Mouse (Mus musculus) midbrain, embryonic 13.5 days (tissue): ENCODE results near the gene Pgbd5. TPM values are rescaled to one million over a fixed set of nuclear protein-coding genes. Genes with fewer than 3 reads are reported as not detected.
A peak's percentile ranks its signal among the peaks of the same experiment; 100 is the strongest.
"Not testable (repeated sequence)": the region's sequence is repeated elsewhere in the genome, so short reads cannot be mapped to it uniquely, and the experiment has no call there.

Source experiments
- ATAC-seq: fragments of 200-750 bp; cut with Nextera tagmentation; 2 replicates; pipeline ENCODE4 v1.8.0; 2017; ENCODE audit warnings: mild to moderate bottlenecking, moderate TSS enrichment, moderate library complexity
- H3K27ac ChIP-seq: fragments of 300-500 bp; sonication (generic); 2 replicates; pipeline ENCODE4 v1.5.1; 2015; ENCODE audit warnings: inconsistent platforms, mild to moderate bottlenecking, moderate library complexity
- H3K27me3 ChIP-seq: fragments of 300-500 bp; sonication (generic); 2 replicates; pipeline ENCODE4 v1.6.1; 2015; ENCODE audit warnings: mild to moderate bottlenecking, inconsistent platforms
- H3K36me3 ChIP-seq: fragments of 300-500 bp; sonication (generic); 2 replicates; pipeline ENCODE4 v1.6.1; 2015; ENCODE audit warnings: mild to moderate bottlenecking, inconsistent platforms
- H3K4me1 ChIP-seq: fragments of 300-500 bp; sonication (generic); replicated peaks from 2 replicates; pipeline ENCODE4 v1.6.1; 2015; ENCODE audit warnings: inconsistent platforms
- H3K4me2 ChIP-seq: fragments of 300-500 bp; sonication (generic); replicated peaks from 2 replicates; pipeline ENCODE4 v1.6.1; 2015; ENCODE audit warnings: moderate library complexity, mild to moderate bottlenecking, inconsistent platforms
- H3K4me3 ChIP-seq: fragments of 300-500 bp; sonication (generic); replicated peaks from 2 replicates; pipeline ENCODE4 v1.5.1; 2015; ENCODE audit warnings: mild to moderate bottlenecking, inconsistent platforms
- H3K9ac ChIP-seq: fragments of 300-500 bp; sonication (generic); replicated peaks from 2 replicates; pipeline ENCODE4 v1.6.1; 2015; ENCODE audit warnings: mild to moderate bottlenecking, inconsistent platforms
- H3K9me3 ChIP-seq: fragments of 300-500 bp; sonication (generic); 2 replicates; pipeline ENCODE4 v1.6.1; 2016; ENCODE audit warnings: mild to moderate bottlenecking, inconsistent platforms
- WGBS: fragments of 180-500 bp; shearing (Covaris S2); methylation state at CpG from one replicate; pipeline ENCODE4 v1.1.7; 2015; 5-methylcytosine and 5-hydroxymethylcytosine counted together
- polyA plus RNA-seq: library from polyadenylated mRNA; unstranded; fragments of >200 nt; fragmentation: Nextera tagmentation; extraction: Ambion mirVana; gene quantifications from 2 replicates; pipeline ENCODE4 v1.2.1, GENCODE M21; 2015

Gene Pgbd5
- polyA plus RNA-seq, 1 experiment from 2014 or later: 7.6 TPM

DNA sequence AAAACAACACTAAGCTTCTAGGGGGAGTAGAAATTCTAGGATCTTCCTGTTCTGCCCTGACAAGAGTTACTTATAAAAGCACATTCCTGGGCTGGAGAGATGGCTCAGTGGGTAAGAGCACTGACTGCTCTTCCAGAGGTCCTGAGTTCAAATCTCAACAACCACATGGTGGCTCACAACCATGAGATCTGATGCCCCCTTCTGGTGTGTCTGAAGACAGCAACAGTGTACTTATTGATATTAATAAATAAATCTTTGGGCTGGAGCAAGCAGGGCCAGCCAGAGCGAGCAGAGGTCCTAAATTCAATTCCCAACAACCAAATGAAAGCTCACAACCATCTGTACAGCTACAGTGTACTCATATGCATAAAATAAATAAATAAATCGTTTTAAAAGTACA is 10.7 kb downstream of the Pgbd5 start:
- not testable (repeated sequence) for H3K4me3 ChIP-seq, H3K36me3 ChIP-seq, H3K27ac ChIP-seq, ATAC-seq, H3K9ac ChIP-seq, H3K4me2 ChIP-seq, H3K9me3 ChIP-seq
- peaks cover 15% of the 10 kb centered on the region for H3K27me3 ChIP-seq
- H3K4me1 ChIP-seq: peaks cover 51% of the 10 kb centered on the region
- 71% methylated on average over 2 of the region's 2 CpGs for WGBS

GRCm38 (mm10) chr8:124421413-124421812 is 18.0 kb downstream of the Pgbd5 start:
- H3K27me3 ChIP-seq: no peaks in the 10 kb centered on the region
- no peak overlapping the region for H3K9ac ChIP-seq
- H3K4me1 ChIP-seq: peaks cover 9% of the 10 kb centered on the region
- H3K9me3 ChIP-seq: no peaks in the 10 kb centered on the region
- H3K4me2 ChIP-seq: no peak overlapping the region
- H3K27ac ChIP-seq: no peak overlapping the region
- H3K4me3 ChIP-seq: no peak overlapping the region
- ATAC-seq: no peak
- WGBS: 74% methylated on average over 8 of the region's 8 CpGs
- H3K36me3 ChIP-seq: no peaks in the 10 kb centered on the region

- Histone ChIP-seq H3K9ac (no peak overlapping the region), H3K4me1 (no peaks in the 10 kb centered on the region; the same call in 1 of the 2 replicates), H3K36me3 (no peaks in the 10 kb centered on the region), H3K9me3 (no peaks in the 10 kb centered on the region), H3K4me3 (no peak overlapping the region), H3K27ac (no peak overlapping the region), H3K27me3 (no peaks in the 10 kb centered on the region), H3K4me2 (no peak overlapping the region)
- no peak for ATAC-seq
- 95% methylated on average over 5 of the region's 5 CpGs for WGBS
Observed at GRCm38 (mm10) chr8:124418927-124419326, 20.5 kb downstream of the Pgbd5 start.

- no peaks in the 10 kb centered on the region for H3K27me3 ChIP-seq
- H3K4me2 ChIP-seq: no peak overlapping the region
- WGBS: 81% methylated on average over 6 of the region's 6 CpGs
- no peaks in the 10 kb centered on the region for H3K36me3 ChIP-seq
- H3K9me3 ChIP-seq: no peaks in the 10 kb centered on the region
- H3K9ac ChIP-seq: no peak overlapping the region
- no peak overlapping the region for H3K27ac ChIP-seq
- no peak overlapping the region for H3K4me3 ChIP-seq
- H3K4me1 ChIP-seq: no peaks in the 10 kb centered on the region; the same call in 1 of the 2 replicates
- ATAC-seq: no peak
Observed at GRCm38 (mm10) chr8:124418185-124418584, 21.3 kb downstream of the Pgbd5 start.

GRCm38 (mm10) chr8:124416646-124417045 is 22.8 kb downstream of the Pgbd5 start:
- Histone ChIP-seq H3K9me3 (no peaks in the 10 kb centered on the region), H3K9ac (no peak overlapping the region), H3K4me2 (no peak overlapping the region), H3K4me3 (no peak overlapping the region), H3K36me3 (no peaks in the 10 kb centered on the region), H3K27me3 (no peaks in the 10 kb centered on the region), H3K27ac (no peak overlapping the region), H3K4me1 (no peaks in the 10 kb centered on the region; the same call in 1 of the 2 replicates)
- WGBS: 72% methylated on average over 7 of the region's 7 CpGs
- ATAC-seq: no peak

GRCm38 (mm10) chr8:124415789-124416188 is 23.7 kb downstream of the Pgbd5 start:
- H3K4me3 ChIP-seq: no peak overlapping the region
- H3K27me3 ChIP-seq: no peaks in the 10 kb centered on the region
- no peak overlapping the region for H3K4me2 ChIP-seq
- no peak overlapping the region for H3K27ac ChIP-seq
- H3K9ac ChIP-seq: no peak overlapping the region
- no peaks in the 10 kb centered on the region for H3K9me3 ChIP-seq
- WGBS: 92% methylated on average over 3 of the region's 3 CpGs
- no peaks in the 10 kb centered on the region for H3K36me3 ChIP-seq
- ATAC-seq: no peak
- no peaks in the 10 kb centered on the region; the same call in 1 of the 2 replicates for H3K4me1 ChIP-seq

- 97% methylated on average over 8 of the region's 8 CpGs for WGBS
- no peaks in the 10 kb centered on the region for H3K9me3 ChIP-seq
- no peak overlapping the region for H3K4me3 ChIP-seq
- no peaks in the 10 kb centered on the region for H3K27me3 ChIP-seq
- ATAC-seq: no peak
- H3K27ac ChIP-seq: no peak overlapping the region
- no peaks in the 10 kb centered on the region; the same call in 1 of the 2 replicates for H3K4me1 ChIP-seq
- no peak overlapping the region for H3K9ac ChIP-seq
- no peaks in the 10 kb centered on the region for H3K36me3 ChIP-seq
- H3K4me2 ChIP-seq: no peak overlapping the region
Observed at GRCm38 (mm10) chr8:124415002-124415401, 24.5 kb downstream of the Pgbd5 start.

DNA sequence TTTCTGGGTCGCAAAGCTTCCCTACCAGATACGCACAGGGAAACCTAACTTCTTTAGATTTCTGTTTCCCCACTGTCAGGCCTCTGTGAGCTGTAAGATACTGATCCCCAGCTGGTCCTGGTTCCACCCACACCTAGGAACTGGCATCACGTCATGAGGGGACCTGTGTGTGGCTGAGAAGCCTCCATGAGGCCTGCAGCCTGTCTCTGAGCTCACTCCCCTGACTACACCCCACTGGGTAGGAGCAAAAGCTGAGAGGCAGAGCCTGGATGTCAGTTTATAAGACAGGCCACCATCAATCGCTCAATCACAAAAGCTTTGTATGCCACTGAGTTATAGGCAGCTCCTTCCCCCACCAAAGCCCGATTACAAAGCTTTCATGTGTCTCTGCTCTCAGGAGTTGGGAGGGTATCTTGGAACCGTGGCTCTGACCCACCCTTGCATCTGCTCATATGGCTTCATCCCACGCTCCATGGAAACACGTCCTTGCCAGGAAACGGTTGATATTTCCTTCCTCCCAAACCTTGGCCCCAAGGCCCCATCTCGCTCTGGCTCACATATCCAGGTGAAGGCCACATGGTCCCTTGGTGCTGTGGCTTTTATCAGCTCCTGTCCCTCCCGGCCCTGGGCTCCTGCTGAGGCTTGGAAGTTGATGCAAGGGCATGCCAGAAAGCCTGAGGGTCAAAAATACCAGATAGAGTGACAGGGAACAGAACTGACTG is 26.1 kb downstream of the Pgbd5 start:
- 83% methylated on average over 11 of the region's 11 CpGs for WGBS
- Histone ChIP-seq H3K27ac (no peak overlapping the region), H3K4me2 (no peak overlapping the region), H3K9me3 (no peaks in the 10 kb centered on the region), H3K4me1 (no peaks in the 10 kb centered on the region; the same call in 1 of the 2 replicates), H3K27me3 (no peaks in the 10 kb centered on the region), H3K9ac (no peak overlapping the region), H3K4me3 (no peak overlapping the region), H3K36me3 (no peaks in the 10 kb centered on the region)
- no peak for ATAC-seq

DNA sequence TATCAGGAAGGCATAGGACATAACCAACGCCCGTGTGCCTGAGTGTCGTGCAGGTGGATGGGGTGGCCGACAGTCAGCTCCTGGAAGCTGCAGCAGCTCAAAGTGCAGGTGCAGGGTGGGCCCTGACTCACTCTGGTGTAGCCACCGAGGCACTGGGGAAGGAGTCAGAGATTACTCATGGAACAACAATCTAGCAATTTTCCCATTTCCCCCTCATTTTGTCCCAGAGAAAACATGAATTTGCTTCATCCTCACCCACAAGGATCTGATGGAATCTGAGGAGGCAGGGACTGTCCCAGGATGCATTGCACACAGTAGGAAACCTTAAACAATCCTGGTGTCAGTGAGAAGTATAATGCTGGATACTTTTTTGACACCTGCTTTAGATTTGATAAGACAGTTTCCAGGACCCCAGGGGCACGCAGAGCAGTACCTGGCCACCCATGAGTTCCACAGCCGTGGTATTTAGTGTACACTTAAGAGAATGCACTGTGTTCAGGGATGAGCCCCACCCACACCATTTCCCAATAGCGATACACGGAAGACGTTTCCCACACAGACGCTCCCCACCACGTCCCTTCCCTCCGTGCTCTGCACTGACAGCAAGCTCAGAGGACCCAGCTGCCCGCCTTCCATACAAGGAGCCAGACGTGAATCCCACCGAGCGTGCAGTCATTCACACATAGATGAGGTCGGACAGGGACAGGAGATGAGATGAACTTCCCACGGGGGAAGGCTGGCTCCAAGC is 26.8 kb downstream of the Pgbd5 start:
- Histone ChIP-seq H3K27me3 (no peaks in the 10 kb centered on the region), H3K4me1 (no peaks in the 10 kb centered on the region; the same call in 1 of the 2 replicates), H3K4me2 (no peak overlapping the region), H3K9ac (no peak overlapping the region), H3K27ac (no peak overlapping the region), H3K36me3 (no peaks in the 10 kb centered on the region), H3K4me3 (no peak overlapping the region), H3K9me3 (no peaks in the 10 kb centered on the region)
- WGBS: 83% methylated on average over 19 of the region's 19 CpGs
- ATAC-seq: no peak

GRCm38 (mm10) chr8:124404471-124405260 is 34.8 kb downstream of the Pgbd5 start:
- WGBS: 73% methylated on average over 11 of the region's 12 CpGs
- no peaks in the 10 kb centered on the region for H3K27me3 ChIP-seq
- ATAC-seq: peak; percentile 30; the same call in 1 of the 2 replicates
- no peak overlapping the region for H3K4me3 ChIP-seq
- no peak overlapping the region for H3K4me2 ChIP-seq
- H3K9ac ChIP-seq: no peak overlapping the region
- peaks cover 17% of the 10 kb centered on the region; the same call in 1 of the 2 replicates for H3K4me1 ChIP-seq
- H3K36me3 ChIP-seq: no peaks in the 10 kb centered on the region
- peak overlapping the region; percentile 10; the same call in 1 of the 2 replicates for H3K27ac ChIP-seq
- no peaks in the 10 kb centered on the region for H3K9me3 ChIP-seq

DNA sequence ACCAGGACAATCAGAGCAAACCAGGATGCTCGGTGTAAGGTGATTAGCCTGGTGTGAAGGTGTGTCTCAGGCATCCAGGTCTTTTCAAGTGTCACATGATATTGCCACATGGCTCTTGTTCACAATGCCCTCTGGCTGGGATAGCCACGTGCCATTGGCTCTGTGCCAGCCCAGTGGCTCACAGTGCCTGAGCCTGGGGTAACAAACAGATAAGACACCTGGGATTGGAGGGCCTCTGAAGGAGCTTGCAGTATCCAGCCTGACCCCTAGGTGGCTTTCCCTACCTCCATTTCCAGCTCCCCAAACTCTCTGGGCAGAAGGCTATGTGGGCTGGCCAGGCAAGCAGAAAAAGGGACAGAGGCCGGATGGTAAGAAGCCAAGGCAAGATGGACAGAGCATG is 35.6 kb downstream of the Pgbd5 start:
- Histone ChIP-seq H3K4me2 (no peak overlapping the region), H3K4me3 (no peak overlapping the region), H3K9me3 (no peaks in the 10 kb centered on the region), H3K9ac (no peak overlapping the region), H3K36me3 (no peaks in the 10 kb centered on the region), H3K27ac (no peak overlapping the region), H3K4me1 (peaks cover 17% of the 10 kb centered on the region; the same call in 1 of the 2 replicates), H3K27me3 (no peaks in the 10 kb centered on the region)
- WGBS: 44% methylated on average over 3 of the region's 3 CpGs
- no peak for ATAC-seq
